In genomic region chr15:79931496-79932141, GRCm38 (mm10) we compare ENCODE assay signal across 8 mouse cellular contexts. TPM values are rescaled to one million over a fixed set of nuclear protein-coding genes. Genes with fewer than 3 reads are reported as not detected.
A peak's percentile ranks its signal among the peaks of the same experiment; 100 is the strongest.
DNase-seq lines count a peak whose midpoint lies in the region; ATAC-seq lines count a peak whose summit lies in the region.

No protein-coding gene starts in this region.

- WGBS in neural tube, embryonic 11.5 days: 19% methylated on average over 13 of the region's 13 CpGs
- WGBS in forebrain, embryonic 11.5 days: 17% methylated on average over 13 of the region's 13 CpGs
- 19% methylated on average over 13 of the region's 13 CpGs for WGBS in kidney, embryonic 16.5 days
- 20% methylated on average over 13 of the region's 13 CpGs for WGBS in midbrain, embryonic 13.5 days

- DNase-seq in neural tube, embryonic 11.5 days (ENCODE audit: low spot score): no peak
- no peak for DNase-seq in neural tube, embryonic 10.5 days (ENCODE audit: extremely low spot score, low spot score)
- DNase-seq in forebrain, embryonic 11.5 days (ENCODE audit: low spot score): no peak
- DNase-seq in layer of hippocampus, postnatal 25 days (ENCODE audit: extremely low spot score in 1 of 2, low spot score in 1 of 2): no peak
- DNase-seq in ovary, postnatal 14 days (ENCODE audit: low spot score): no peak
- DNase-seq in gastrocnemius, postnatal 36 days: no peak

- H3K27ac ChIP-seq in neural tube, embryonic 11.5 days (ENCODE audit: low read depth, low read length): no peak overlapping the region
- no peak overlapping the region for H3K27ac ChIP-seq in forebrain, embryonic 11.5 days (ENCODE audit: low read depth, low read length)
- no peak overlapping the region for H3K27ac ChIP-seq in kidney, embryonic 16.5 days (ENCODE audit: low read length)
- H3K27ac ChIP-seq in midbrain, embryonic 13.5 days: no peak overlapping the region

- intact Hi-C loops in gastrocnemius, postnatal 36 days (cut with DNase I): loop anchor here (10.0 kb wide), 1 partner anchor 303 kb away; the partner anchor contains the start of genes AC140267.1 and Mief1

- H3K36me3 ChIP-seq in neural tube, embryonic 11.5 days (ENCODE audit: control insufficient read depth, insufficient read depth, low read length): no peaks in the 10 kb centered on the region
- H3K36me3 ChIP-seq in forebrain, embryonic 11.5 days (ENCODE audit: control insufficient read depth, insufficient read depth, low read length): no peaks in the 10 kb centered on the region
- H3K36me3 ChIP-seq in kidney, embryonic 16.5 days (ENCODE audit: insufficient read depth, low read length): no peaks in the 10 kb centered on the region
- no peaks in the 10 kb centered on the region for H3K36me3 ChIP-seq in midbrain, embryonic 13.5 days

- peaks cover 5% of the 10 kb centered on the region; the same call in 1 of the 2 replicates for H3K4me1 ChIP-seq in neural tube, embryonic 11.5 days (ENCODE audit: control insufficient read depth, insufficient read depth, low read length)
- peaks cover 13% of the 10 kb centered on the region for H3K4me1 ChIP-seq in forebrain, embryonic 11.5 days (replicated peaks; ENCODE audit: control insufficient read depth, insufficient read depth, low read length)
- H3K4me1 ChIP-seq in kidney, embryonic 16.5 days (ENCODE audit: insufficient read depth, low read length): peaks cover 30% of the 10 kb centered on the region
- peaks cover 45% of the 10 kb centered on the region for H3K4me1 ChIP-seq in midbrain, embryonic 13.5 days (replicated peaks)

- no peak overlapping the region for H3K9ac ChIP-seq in neural tube, embryonic 11.5 days (ENCODE audit: low read length)
- no peak overlapping the region; the same call in 1 of the 2 replicates for H3K9ac ChIP-seq in forebrain, embryonic 11.5 days (ENCODE audit: low read length)
- H3K9ac ChIP-seq in kidney, embryonic 16.5 days (replicated peaks; ENCODE audit: low read length): peak overlapping the region; percentile 63; the same call in 1 of the 2 replicates
- peak overlapping the region; percentile 69; the same call in 1 of the 2 replicates for H3K9ac ChIP-seq in midbrain, embryonic 13.5 days (replicated peaks)

- H3K9me3 ChIP-seq in neural tube, embryonic 11.5 days (ENCODE audit: control insufficient read depth, low read length): no peaks in the 10 kb centered on the region
- no peaks in the 10 kb centered on the region for H3K9me3 ChIP-seq in forebrain, embryonic 11.5 days (ENCODE audit: control insufficient read depth, low read length)
- no peaks in the 10 kb centered on the region for H3K9me3 ChIP-seq in kidney, embryonic 16.5 days (ENCODE audit: low read length)
- no peaks in the 10 kb centered on the region for H3K9me3 ChIP-seq in midbrain, embryonic 13.5 days

- no peak for ATAC-seq in neural tube, embryonic 11.5 days (ENCODE audit: insufficient read depth, low FRiP score, low TSS enrichment)
- ATAC-seq in forebrain, embryonic 11.5 days (replicated peaks; ENCODE audit: low FRiP score): no peak
- no peak for ATAC-seq in kidney, embryonic 16.5 days (ENCODE audit: low FRiP score, low TSS enrichment)
- no peak for ATAC-seq in midbrain, embryonic 13.5 days

- H3K27me3 ChIP-seq in neural tube, embryonic 11.5 days (ENCODE audit: control insufficient read depth, insufficient read depth, low read length): peaks cover 30% of the 10 kb centered on the region
- H3K27me3 ChIP-seq in forebrain, embryonic 11.5 days (ENCODE audit: control insufficient read depth, insufficient read depth, low read length): peaks cover 18% of the 10 kb centered on the region
- H3K27me3 ChIP-seq in kidney, embryonic 16.5 days (ENCODE audit: insufficient read depth, low read length): peaks cover 41% of the 10 kb centered on the region
- peaks cover 30% of the 10 kb centered on the region for H3K27me3 ChIP-seq in midbrain, embryonic 13.5 days

- peak overlapping the region; percentile 59 for H3K4me3 ChIP-seq in neural tube, embryonic 11.5 days (ENCODE audit: low read depth, low read length)
- peak overlapping the region; percentile 53 for H3K4me3 ChIP-seq in forebrain, embryonic 11.5 days (ENCODE audit: low read depth, low read length)
- H3K4me3 ChIP-seq in kidney, embryonic 16.5 days (ENCODE audit: low read length): peak overlapping the region; percentile 73
- peak overlapping the region; percentile 67 for H3K4me3 ChIP-seq in midbrain, embryonic 13.5 days (replicated peaks)

- peak overlapping the region; percentile 87 for H3K4me2 ChIP-seq in neural tube, embryonic 11.5 days (ENCODE audit: low read depth)
- peak overlapping the region; percentile 78 for H3K4me2 ChIP-seq in forebrain, embryonic 11.5 days (ENCODE audit: low read depth, low read length, severe bottlenecking)
- H3K4me2 ChIP-seq in kidney, embryonic 16.5 days (replicated peaks; ENCODE audit: low read depth, low read length): peak overlapping the region; percentile 80
- H3K4me2 ChIP-seq in midbrain, embryonic 13.5 days (replicated peaks): peak overlapping the region; percentile 69

RNA-seq across cellular contexts. Expression of gene Cbx7, which starts 39.3 kb away (rescaled TPM):
- polyA plus RNA-seq in neural tube, embryonic 11.5 days (2014; fragmentation: Nextera tagmentation; extraction: Ambion mirVana): 1.3 and 1.8 TPM in 2 replicates
- 2.5 and 3.3 TPM in 2 replicates for polyA plus RNA-seq in forebrain, embryonic 11.5 days (2014; fragmentation: Nextera tagmentation; extraction: Ambion mirVana)
- polyA plus RNA-seq in kidney, embryonic 16.5 days (2015; fragmentation: Nextera tagmentation; extraction: Ambion mirVana): 3.3 and 3.9 TPM in 2 replicates
- polyA plus RNA-seq in midbrain, embryonic 13.5 days (2015; fragmentation: Nextera tagmentation; extraction: Ambion mirVana): 3.0 and 4.3 TPM in 2 replicates
- total RNA-seq in layer of hippocampus, postnatal 25 days (2021): 10 to 100 TPM; 32.1 to 35.7 TPM
- 10 to 100 TPM; 10.8 to 16.8 TPM for total RNA-seq in gastrocnemius, postnatal 36 days (2021)

RNA-seq across cellular contexts. Expression of gene Apobec3, which starts 40.2 kb away (rescaled TPM):
- 5.4 and 7.3 TPM in 2 replicates for polyA plus RNA-seq in neural tube, embryonic 11.5 days (2014; fragmentation: Nextera tagmentation; extraction: Ambion mirVana)
- polyA plus RNA-seq in forebrain, embryonic 11.5 days (2014; fragmentation: Nextera tagmentation; extraction: Ambion mirVana): 10.0 and 10.6 TPM in 2 replicates
- polyA plus RNA-seq in kidney, embryonic 16.5 days (2015; fragmentation: Nextera tagmentation; extraction: Ambion mirVana): 29.3 and 36.5 TPM in 2 replicates
- 3.1 and 3.8 TPM in 2 replicates for polyA plus RNA-seq in midbrain, embryonic 13.5 days (2015; fragmentation: Nextera tagmentation; extraction: Ambion mirVana)
- 1 to 10 TPM; 3.7 to 5.0 TPM for total RNA-seq in layer of hippocampus, postnatal 25 days (2021)
- 1 to 10 TPM; 2.7 to 4.7 TPM for total RNA-seq in gastrocnemius, postnatal 36 days (2021)

Comparison
In these comparisons a context has a peak if more than half of its experiments do, and no peak if none do; other contexts are left out.
1. H3K9ac ChIP-seq: peak in kidney, embryonic 16.5 days (single experiment) and midbrain, embryonic 13.5 days (single experiment); none in neural tube, embryonic 11.5 days (single experiment) and forebrain, embryonic 11.5 days (single experiment).
2. Peak in every context shown above with its lines, with median percentiles within 50 percentile points of each other: H3K4me2 ChIP-seq and H3K4me3 ChIP-seq.